Mouse (Mus musculus) kidney, adult 2 months (tissue): ENCODE measurements at regions not wholly inside any gene's neighbourhood (a gene's known extent, or its start where the extent isn't known, plus 50 kb on each side); places are given as distances from the start of the nearest gene placed in this dataset.

Experiments used
- DNase-seq: peaks from one replicate; pipeline ENCODE4 v3.0.0; 2021
- H3K27ac ChIP-seq: fragments of 200-500 bp; 2 replicates; pipeline ENCODE4 v1.5.1; 2012; ENCODE audit warnings: low read depth, low read length, control low read depth, inconsistent platforms; ENCODE audit not compliant: insufficient read depth
- H3K27me3 ChIP-seq: fragments of 200-500 bp; replicated peaks from 2 replicates; pipeline ENCODE4 v1.6.1; 2012; ENCODE audit warnings: mild to moderate bottlenecking, moderate library complexity, low read length, inconsistent platforms; ENCODE audit not compliant: control insufficient read depth, insufficient read depth
- H3K36me3 ChIP-seq: fragments of 200-500 bp; 2 replicates; pipeline ENCODE4 v1.6.1; 2012; ENCODE audit warnings: mild to moderate bottlenecking, moderate library complexity, low read length, inconsistent platforms; ENCODE audit not compliant: control insufficient read depth, insufficient read depth
- H3K4me1 ChIP-seq: fragments of 200-500 bp; 2 replicates; pipeline ENCODE4 v1.6.1; 2011; ENCODE audit warnings: low read length; ENCODE audit not compliant: control insufficient read depth, insufficient read depth
- H3K4me3 ChIP-seq: fragments of 200-500 bp; 2 replicates; pipeline ENCODE4 v1.5.1; 2011; ENCODE audit warnings: mild to moderate bottlenecking, low read depth, low read length, control low read depth; ENCODE audit not compliant: insufficient read depth
- CTCF ChIP-seq: fragments of 200-500 bp; conservative IDR thresholded peaks from 2 replicates; pipeline ENCODE4 v1.5.1; 2011; ENCODE audit warnings: low read depth, mild to moderate bottlenecking, control low read depth, low read length, moderate library complexity, mixed read lengths; ENCODE audit not compliant: insufficient read depth, insufficient read length
- POLR2A ChIP-seq: fragments of 200-500 bp; IDR thresholded peaks from one replicate; pipeline ENCODE4 v1.6.1; 2011; ENCODE audit warnings: low read depth, low read length, control low read depth
- WGBS: fragments of 180-500 bp; shearing (Covaris S2); methylation state at CpG from one replicate; pipeline ENCODE4 v1.1.7; 2018; 5-methylcytosine and 5-hydroxymethylcytosine counted together

DNA sequence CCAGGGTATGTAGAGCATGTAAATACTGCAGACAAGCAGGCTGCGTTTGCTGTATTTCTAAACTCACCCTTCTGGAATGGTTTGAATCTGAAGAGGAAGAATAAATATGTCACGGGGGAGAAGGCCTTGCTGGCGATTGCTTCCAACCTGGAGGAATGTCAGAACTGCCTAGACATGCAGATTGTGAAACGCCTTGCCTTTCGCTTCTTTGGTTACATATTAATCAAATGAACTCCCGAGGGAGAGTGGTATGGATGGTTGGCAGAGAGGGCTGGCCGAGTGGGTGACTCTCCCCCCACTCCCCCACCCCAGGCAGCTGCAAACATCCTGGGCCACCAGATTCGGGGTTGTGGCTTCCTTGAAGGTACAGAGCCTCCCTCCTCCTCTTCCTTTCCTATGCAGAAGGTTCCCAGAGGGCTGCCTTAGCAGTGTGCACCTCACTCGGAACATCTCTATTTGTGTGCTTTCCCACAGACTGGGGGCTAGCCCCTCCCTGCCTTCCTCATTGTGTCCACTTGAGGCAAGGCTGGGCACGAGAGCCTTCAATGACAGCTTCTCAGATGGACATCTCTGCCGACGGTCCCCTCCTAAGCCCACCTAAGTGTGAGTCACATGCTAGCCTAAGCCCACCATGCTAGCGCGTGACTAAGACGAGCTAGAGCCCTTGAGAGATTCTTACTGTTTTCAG is 93.3 kb downstream of the Zfp281 start:
- Histone ChIP-seq H3K27ac (no peak overlapping the region), H3K4me3 (no peak overlapping the region), H3K4me1 (peaks cover 3% of the 10 kb centered on the region; the same call in 1 of the 2 replicates), H3K27me3 (no peaks in the 10 kb centered on the region), H3K36me3 (no peaks in the 10 kb centered on the region)
- 39% methylated on average over 15 of the region's 15 CpGs for WGBS
- DNase-seq, result peak; percentile 73
- TF ChIP-seq POLR2A, result no peak
- no peak for TF ChIP-seq CTCF

DNA sequence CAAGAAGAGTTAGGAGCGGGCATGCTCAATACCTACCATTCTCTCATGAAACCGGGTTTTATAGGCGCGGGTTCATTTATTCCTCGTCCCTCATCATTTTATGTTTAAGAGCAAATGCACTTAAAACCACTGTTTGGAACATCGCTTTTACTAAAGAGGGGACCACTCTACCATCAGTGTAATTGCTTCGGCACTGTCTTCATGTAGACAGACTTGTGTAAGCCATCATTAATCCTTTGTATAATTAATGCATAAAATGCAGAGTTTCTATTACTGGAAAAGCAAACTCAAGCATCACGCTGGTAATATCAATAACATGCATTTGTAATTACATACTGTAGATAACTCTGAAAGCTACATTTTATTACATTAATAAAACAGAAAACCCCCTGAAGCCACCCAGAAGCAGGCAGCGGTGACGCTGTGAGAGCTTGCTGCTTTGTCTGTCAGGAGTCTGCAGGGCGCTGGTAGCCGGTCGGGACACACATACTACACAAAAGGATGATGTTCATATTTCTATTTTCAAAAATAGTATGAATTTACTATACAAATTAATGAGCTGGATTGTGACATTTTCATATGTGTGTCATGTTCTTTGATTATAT is 99.2 kb downstream of the Zfp281 start:
- no peak for TF ChIP-seq CTCF
- Histone ChIP-seq H3K4me3 (no peak overlapping the region), H3K36me3 (no peaks in the 10 kb centered on the region), H3K27ac (no peak overlapping the region), H3K4me1 (no peaks in the 10 kb centered on the region), H3K27me3 (no peaks in the 10 kb centered on the region)
- DNase-seq, result no peak
- 90% methylated on average over 13 of the region's 13 CpGs for WGBS

DNA sequence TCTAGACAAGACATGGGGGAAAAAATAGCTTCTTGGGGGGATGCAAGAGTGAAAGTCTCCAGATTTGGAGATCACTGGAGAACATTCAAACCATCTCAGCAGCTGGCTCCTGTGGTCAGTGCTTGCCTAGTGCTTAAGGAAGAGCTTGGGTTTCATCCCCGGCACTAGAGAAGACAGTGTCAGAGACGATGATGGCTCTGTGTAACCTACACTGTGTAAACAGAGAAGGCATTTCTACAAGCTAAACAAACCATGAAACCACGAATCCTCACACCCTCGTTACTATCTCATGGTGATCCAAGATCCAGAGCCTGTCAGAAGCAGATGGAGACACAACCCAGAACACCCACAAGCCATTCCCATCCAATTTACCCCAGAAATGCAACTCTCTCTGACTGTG is 100.5 kb downstream of the Zfp281 start:
- H3K4me3 ChIP-seq, result no peak overlapping the region
- 73% methylated on average over 4 of the region's 4 CpGs for WGBS

DNA sequence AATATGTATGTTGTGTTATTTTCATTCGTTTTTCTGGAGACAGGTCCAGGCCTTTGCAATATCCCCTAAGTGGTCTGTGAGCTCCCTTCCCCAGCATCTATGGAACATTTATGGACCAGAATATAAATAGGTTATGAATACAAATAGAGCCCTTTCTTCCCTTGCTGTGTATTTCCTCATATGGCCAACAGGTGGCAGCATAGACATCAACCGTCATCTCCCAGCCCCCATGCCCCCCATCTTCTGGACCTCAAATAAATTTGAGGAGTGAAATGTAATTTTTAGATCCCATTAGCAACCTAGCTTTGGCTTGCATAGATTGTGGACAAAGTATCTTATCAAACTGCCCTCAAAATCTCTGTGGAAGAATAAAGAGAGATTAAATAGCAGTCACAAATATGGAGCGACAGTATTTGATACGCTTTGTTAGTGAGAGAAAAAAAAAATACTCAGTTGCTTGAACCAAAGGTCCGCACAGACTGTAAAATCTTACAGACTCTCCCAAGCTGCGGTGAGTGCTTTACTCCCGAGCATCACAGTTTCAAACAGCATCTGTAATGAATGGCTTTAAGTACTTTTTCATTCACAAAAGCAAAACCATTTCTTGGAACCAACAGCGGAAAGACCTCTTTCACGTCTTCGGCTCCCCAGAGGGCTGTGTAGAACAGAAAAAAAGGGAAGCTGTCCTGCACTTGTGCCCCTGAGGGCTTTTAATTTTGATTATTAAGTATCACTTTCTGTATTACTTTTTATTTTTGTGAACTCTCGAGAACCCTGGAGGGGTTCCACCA is 101.6 kb downstream of the Zfp281 start:
- Histone ChIP-seq H3K4me3 (no peak overlapping the region), H3K4me1 (no peaks in the 10 kb centered on the region), H3K36me3 (no peaks in the 10 kb centered on the region), H3K27ac (no peak overlapping the region), H3K27me3 (no peaks in the 10 kb centered on the region)
- peak; percentile 65 for TF ChIP-seq CTCF
- TF ChIP-seq POLR2A, result no peak
- peak; percentile 31 for DNase-seq
- 58% methylated on average over 11 of the region's 11 CpGs for WGBS

More for the DNA sequence above, 100.5 kb downstream of the Zfp281 start:
- DNase-seq, result no peak
- Histone ChIP-seq H3K4me1 (no peaks in the 10 kb centered on the region), H3K27me3 (no peaks in the 10 kb centered on the region), H3K27ac (no peak overlapping the region), H3K36me3 (no peaks in the 10 kb centered on the region)
- TF ChIP-seq CTCF (no peak), POLR2A (no peak)

DNA sequence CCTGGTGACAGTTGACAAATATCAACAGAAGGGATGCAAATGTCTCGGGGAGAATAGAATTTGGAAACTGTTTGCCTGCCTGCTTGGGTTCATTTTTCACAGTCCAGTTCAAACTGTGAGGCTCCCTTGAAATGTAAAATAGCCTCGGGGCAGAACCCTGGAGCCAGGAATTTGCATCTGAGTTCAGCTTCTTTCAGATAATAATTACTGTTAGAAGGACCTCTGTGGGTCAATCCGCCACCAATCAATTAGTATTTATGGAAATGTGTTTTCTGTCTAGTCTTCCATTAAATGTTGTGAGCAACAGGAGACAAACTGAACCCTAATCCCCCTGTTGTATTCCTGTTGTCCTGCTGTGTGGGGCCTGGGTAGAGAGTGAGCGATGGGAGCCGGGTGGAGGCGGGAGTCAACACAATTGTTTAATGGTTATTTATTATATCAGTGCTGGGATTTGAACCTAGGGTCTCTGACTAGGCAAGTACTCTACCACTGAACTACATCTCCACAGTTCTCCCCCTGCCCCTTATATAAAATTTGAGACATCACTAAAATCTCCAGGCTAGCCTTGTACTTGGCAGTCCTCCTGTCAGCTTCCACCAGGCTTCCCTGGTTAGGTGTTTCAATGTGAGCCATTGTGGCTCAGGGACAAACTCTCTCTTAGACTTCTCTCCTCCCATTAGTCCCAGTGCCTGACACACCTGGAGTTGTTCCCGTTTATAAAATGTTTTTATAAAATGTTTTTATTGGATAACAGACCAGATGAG is 103.3 kb downstream of the Zfp281 start:
- no peak for DNase-seq
- H3K27me3 ChIP-seq, result no peaks in the 10 kb centered on the region
- no peaks in the 10 kb centered on the region for H3K36me3 ChIP-seq
- no peak overlapping the region for H3K4me3 ChIP-seq
- H3K4me1 ChIP-seq, result no peaks in the 10 kb centered on the region
- no peak overlapping the region for H3K27ac ChIP-seq
- WGBS, result 77% methylated on average over 7 of the region's 7 CpGs
- TF ChIP-seq POLR2A (no peak), CTCF (no peak)

DNA sequence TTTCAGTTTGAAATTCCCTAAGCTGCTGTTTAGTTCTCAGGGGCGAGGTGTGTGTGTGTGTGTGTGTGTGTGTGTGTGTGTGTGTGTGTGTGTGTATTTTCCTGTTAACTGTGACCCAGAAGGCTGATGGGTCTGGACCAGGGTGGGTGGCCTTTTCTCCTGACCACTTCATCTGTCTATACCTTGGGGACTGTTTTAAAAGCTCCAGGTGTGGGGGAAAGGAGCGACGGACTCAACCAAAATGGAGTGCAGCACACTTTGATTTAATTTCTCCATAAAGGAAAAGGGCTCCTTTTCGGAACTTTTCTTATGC is 103.9 kb downstream of the Zfp281 start:
- no peak overlapping the region for H3K4me3 ChIP-seq
- 84% methylated on average over 4 of the region's 4 CpGs for WGBS
- TF ChIP-seq POLR2A (no peak), CTCF (no peak)
- H3K36me3 ChIP-seq, result no peaks in the 10 kb centered on the region
- no peaks in the 10 kb centered on the region for H3K27me3 ChIP-seq
- no peaks in the 10 kb centered on the region for H3K4me1 ChIP-seq
- no peak overlapping the region for H3K27ac ChIP-seq
- no peak for DNase-seq
